Mouse (Mus musculus) small intestine, adult 2 months (tissue): Measurements from ENCODE around the gene Cd200. TPM values are rescaled to one million over a fixed set of nuclear protein-coding genes. Genes with fewer than 3 reads are reported as not detected.

ENCODE experiments used
- H3K27ac ChIP-seq: fragments of 200-500 bp; 2 replicates; pipeline ENCODE4 v1.5.1; 2012; ENCODE audit warnings: low read depth, low read length, control low read depth, inconsistent platforms; ENCODE audit not compliant: insufficient read depth
- H3K27me3 ChIP-seq: fragments of 200-500 bp; 2 replicates; pipeline ENCODE4 v1.6.1; 2012; ENCODE audit warnings: mild to moderate bottlenecking, moderate library complexity, low read length, inconsistent platforms; ENCODE audit not compliant: control insufficient read depth, insufficient read depth
- H3K36me3 ChIP-seq: fragments of 200-500 bp; 2 replicates; pipeline ENCODE4 v1.6.1; 2012; ENCODE audit warnings: mild to moderate bottlenecking, low read length, control low read depth, inconsistent platforms; ENCODE audit not compliant: control insufficient read depth, insufficient read depth
- H3K4me1 ChIP-seq: fragments of 200-500 bp; 2 replicates; pipeline ENCODE4 v1.6.1; 2012; ENCODE audit warnings: low read length, inconsistent platforms, mixed read lengths; ENCODE audit not compliant: control insufficient read depth, insufficient read depth, insufficient read length
- H3K4me3 ChIP-seq: fragments of 200-500 bp; 2 replicates; pipeline ENCODE4 v1.5.1; 2012; ENCODE audit warnings: low read depth, mild to moderate bottlenecking, control low read depth, inconsistent platforms, low read length, moderate library complexity
- CTCF ChIP-seq: fragments of 200-500 bp; IDR thresholded peaks from 2 replicates; pipeline ENCODE4 v1.5.1; 2012; ENCODE audit warnings: low read depth, mild to moderate bottlenecking, control low read depth, inconsistent platforms, low read length, moderate library complexity, mixed read lengths; ENCODE audit not compliant: insufficient replicate concordance, insufficient read length; ENCODE audit errors: extremely low read depth
- POLR2A ChIP-seq: fragments of 200-500 bp; IDR thresholded peaks from 2 replicates; pipeline ENCODE4 v1.6.1; 2012; ENCODE audit warnings: low read depth, mild to moderate bottlenecking, control low read depth, inconsistent platforms, low read length, moderate library complexity
- WGBS: fragments of 180-500 bp; shearing (Covaris S2); methylation state at CpG from one replicate; pipeline ENCODE4 v1.1.7; 2018; 5-methylcytosine and 5-hydroxymethylcytosine counted together
- polyA plus RNA-seq: library from polyadenylated mRNA; depleted of rRNA; stranded (reverse); fragments of >200 nt; gene quantifications from 2 replicates; pipeline ENCODE4 v1.2.3, GENCODE M21; 2012

Gene Cd200
- polyA plus RNA-seq, 1 experiment = 29.2 TPM

- WGBS = 87% methylated on average over 4 of the region's 4 CpGs
- no peaks in the 10 kb centered on the region for H3K27me3 ChIP-seq
- H3K4me3 ChIP-seq = no peak overlapping the region
- peaks cover 2% of the 10 kb centered on the region; the same call in 1 of the 2 replicates for H3K36me3 ChIP-seq
- no peak for TF ChIP-seq POLR2A
- no peak for TF ChIP-seq CTCF
- H3K27ac ChIP-seq = no peak overlapping the region
- H3K4me1 ChIP-seq = 0 out of 2 replicates have a peak, but pooled peaks cover 2% of the 10 kb centered on the region
Observed at GRCm38 (mm10) chr16:45377332-45377731, 31.5 kb downstream of the Cd200 start.

- Histone ChIP-seq H3K27ac (no peak overlapping the region), H3K4me3 (no peak overlapping the region), H3K36me3 (peaks cover 2% of the 10 kb centered on the region; the same call in 1 of the 2 replicates), H3K4me1 (0 out of 2 replicates have a peak, but pooled peaks cover 2% of the 10 kb centered on the region), H3K27me3 (no peaks in the 10 kb centered on the region)
- 51% methylated on average over 2 of the region's 2 CpGs for WGBS
- TF ChIP-seq POLR2A (no peak), CTCF (no peak)
Observed at GRCm38 (mm10) chr16:45376812-45377211, 32.0 kb downstream of the Cd200 start.

GRCm38 (mm10) chr16:45376294-45376693 is 32.6 kb downstream of the Cd200 start:
- Histone ChIP-seq H3K4me3 (no peak overlapping the region), H3K27me3 (no peaks in the 10 kb centered on the region), H3K36me3 (no peaks in the 10 kb centered on the region), H3K4me1 (0 out of 2 replicates have a peak, but pooled peaks cover 2% of the 10 kb centered on the region), H3K27ac (no peak overlapping the region)
- 80% methylated on average over 4 of the region's 4 CpGs for WGBS
- TF ChIP-seq POLR2A (no peak), CTCF (no peak)

- H3K27me3 ChIP-seq = no peaks in the 10 kb centered on the region
- WGBS = 55% methylated on average over 2 of the region's 2 CpGs
- 0 out of 2 replicates have a peak, but pooled peaks cover 2% of the 10 kb centered on the region for H3K4me1 ChIP-seq
- H3K27ac ChIP-seq = no peak overlapping the region
- no peaks in the 10 kb centered on the region for H3K36me3 ChIP-seq
- TF ChIP-seq POLR2A = no peak
- TF ChIP-seq CTCF = no peak
- no peak overlapping the region for H3K4me3 ChIP-seq
Observed at GRCm38 (mm10) chr16:45375506-45376225, 33.2 kb downstream of the Cd200 start.

- no peaks in the 10 kb centered on the region for H3K27me3 ChIP-seq
- no peak overlapping the region for H3K27ac ChIP-seq
- 0 out of 2 replicates have a peak, but pooled peaks cover 2% of the 10 kb centered on the region for H3K4me1 ChIP-seq
- WGBS = 87% methylated on average over 2 of the region's 2 CpGs
- H3K4me3 ChIP-seq = no peak overlapping the region
- TF ChIP-seq POLR2A (no peak), CTCF (no peak)
- H3K36me3 ChIP-seq = no peaks in the 10 kb centered on the region
Observed at GRCm38 (mm10) chr16:45374074-45374473, 34.8 kb downstream of the Cd200 start.

GRCm38 (mm10) chr16:45371076-45371475 is 37.8 kb downstream of the Cd200 start:
- H3K27ac ChIP-seq = no peak overlapping the region
- no peak overlapping the region for H3K4me3 ChIP-seq
- no peaks in the 10 kb centered on the region for H3K27me3 ChIP-seq
- TF ChIP-seq CTCF = no peak
- TF ChIP-seq POLR2A = no peak
- 0 out of 2 replicates have a peak, but pooled peaks cover 1% of the 10 kb centered on the region for H3K4me1 ChIP-seq
- WGBS = 76% methylated on average over 1 of the region's 1 CpGs
- H3K36me3 ChIP-seq = no peaks in the 10 kb centered on the region

GRCm38 (mm10) chr16:45369285-45369965 is 39.4 kb downstream of the Cd200 start:
- 0 out of 2 replicates have a peak, but pooled peaks cover 2% of the 10 kb centered on the region for H3K4me1 ChIP-seq
- no peaks in the 10 kb centered on the region for H3K36me3 ChIP-seq
- no peak overlapping the region for H3K27ac ChIP-seq
- H3K4me3 ChIP-seq = no peak overlapping the region
- WGBS = 73% methylated on average over 4 of the region's 4 CpGs
- TF ChIP-seq POLR2A = no peak
- no peak for TF ChIP-seq CTCF
- no peaks in the 10 kb centered on the region for H3K27me3 ChIP-seq
